Mouse (Mus musculus): ENCODE data around the gene Taok3. TPM values are rescaled to one million over a fixed set of nuclear protein-coding genes. Genes with fewer than 3 reads are reported as not detected.

Gene Taok3
- polyA plus RNA-seq, 1 experiment from 2014 or later: 14.3 TPM

- no peak overlapping the region for H3K9ac ChIP-seq
- ATAC-seq (ENCODE audit: insufficient number of reproducible peaks, insufficient read depth, low FRiP score, low TSS enrichment, low read depth): no peak
- H3K27me3 ChIP-seq: no peaks in the 10 kb centered on the region
- H3K4me3 ChIP-seq: no peak overlapping the region
- H3K36me3 ChIP-seq: peaks cover 4% of the 10 kb centered on the region; the same call in 1 of the 2 replicates
- no peak overlapping the region for H3K4me2 ChIP-seq
- H3K9me3 ChIP-seq: no peaks in the 10 kb centered on the region
- H3K4me1 ChIP-seq: no peaks in the 10 kb centered on the region
- 91% methylated on average over 14 of the region's 14 CpGs for WGBS
- no peak overlapping the region for H3K27ac ChIP-seq
These were observed 152.0 kb downstream of the Taok3 start for GRCm38 (mm10) chr5:117271945-117272344.

GRCm38 (mm10) chr5:117274817-117275216, 154.9 kb downstream of the Taok3 start:
- H3K4me1 ChIP-seq: no peaks in the 10 kb centered on the region
- no peak overlapping the region for H3K4me3 ChIP-seq
- ATAC-seq (ENCODE audit: insufficient number of reproducible peaks, insufficient read depth, low FRiP score, low TSS enrichment, low read depth): no peak
- no peak overlapping the region for H3K4me2 ChIP-seq
- peaks cover 11% of the 10 kb centered on the region; the same call in 1 of the 2 replicates for H3K36me3 ChIP-seq
- H3K9ac ChIP-seq: no peak overlapping the region
- H3K9me3 ChIP-seq: no peaks in the 10 kb centered on the region
- H3K27me3 ChIP-seq: no peaks in the 10 kb centered on the region
- H3K27ac ChIP-seq: no peak overlapping the region
- 72% methylated on average over 5 of the region's 5 CpGs for WGBS

GRCm38 (mm10) chr5:117277784-117278183, 157.9 kb downstream of the Taok3 start:
- H3K27ac ChIP-seq: no peak overlapping the region
- H3K4me1 ChIP-seq: no peaks in the 10 kb centered on the region
- no peak overlapping the region for H3K4me2 ChIP-seq
- ATAC-seq (ENCODE audit: insufficient number of reproducible peaks, insufficient read depth, low FRiP score, low TSS enrichment, low read depth): no peak
- H3K9ac ChIP-seq: no peak overlapping the region
- 95% methylated on average over 6 of the region's 6 CpGs for WGBS
- H3K27me3 ChIP-seq: no peaks in the 10 kb centered on the region
- no peak overlapping the region for H3K4me3 ChIP-seq
- H3K36me3 ChIP-seq: peaks cover 26% of the 10 kb centered on the region
- no peaks in the 10 kb centered on the region for H3K9me3 ChIP-seq

- H3K4me2 ChIP-seq: no peak overlapping the region
These were observed 159.1 kb downstream of the Taok3 start for GRCm38 (mm10) chr5:117278809-117279668.

GRCm38 (mm10) chr5:117279669-117280050, 159.7 kb downstream of the Taok3 start:
- H3K4me2 ChIP-seq: no peak overlapping the region
- H3K4me1 ChIP-seq: peaks cover 5% of the 10 kb centered on the region; the same call in 1 of the 2 replicates
- no peak overlapping the region for H3K27ac ChIP-seq
- no peaks in the 10 kb centered on the region for H3K9me3 ChIP-seq
- no peak overlapping the region for H3K4me3 ChIP-seq
- no peak overlapping the region for H3K9ac ChIP-seq
- no peak for ATAC-seq (ENCODE audit: insufficient number of reproducible peaks, insufficient read depth, low FRiP score, low TSS enrichment, low read depth)
- WGBS: 72% methylated on average over 4 of the region's 4 CpGs
- H3K27me3 ChIP-seq: no peaks in the 10 kb centered on the region
- peaks cover 41% of the 10 kb centered on the region for H3K36me3 ChIP-seq

More at GRCm38 (mm10) chr5:117278809-117279668, 159.1 kb downstream of the Taok3 start:
- Histone ChIP-seq H3K27me3 (no peaks in the 10 kb centered on the region), H3K9ac (no peak overlapping the region), H3K27ac (no peak overlapping the region), H3K4me3 (no peak overlapping the region), H3K4me1 (no peaks in the 10 kb centered on the region), H3K9me3 (no peaks in the 10 kb centered on the region), H3K36me3 (peaks cover 35% of the 10 kb centered on the region)
- 85% methylated on average over 15 of the region's 15 CpGs for WGBS
- ATAC-seq (ENCODE audit: insufficient number of reproducible peaks, insufficient read depth, low FRiP score, low TSS enrichment, low read depth): no peak

- Histone ChIP-seq H3K4me3 (no peak overlapping the region), H3K27me3 (no peaks in the 10 kb centered on the region), H3K9me3 (no peaks in the 10 kb centered on the region), H3K4me1 (peaks cover 23% of the 10 kb centered on the region), H3K4me2 (no peak overlapping the region), H3K9ac (no peak overlapping the region), H3K27ac (no peak overlapping the region), H3K36me3 (peaks cover 53% of the 10 kb centered on the region)
- 93% methylated on average over 10 of the region's 10 CpGs for WGBS
- no peak for ATAC-seq (ENCODE audit: insufficient number of reproducible peaks, insufficient read depth, low FRiP score, low TSS enrichment, low read depth)
These were observed 161.6 kb downstream of the Taok3 start for GRCm38 (mm10) chr5:117281536-117281935.

GRCm38 (mm10) chr5:117282360-117282759, 162.4 kb downstream of the Taok3 start:
- Histone ChIP-seq H3K27ac (no peak overlapping the region), H3K36me3 (peaks cover 53% of the 10 kb centered on the region), H3K9me3 (no peaks in the 10 kb centered on the region), H3K9ac (no peak overlapping the region), H3K4me1 (peaks cover 23% of the 10 kb centered on the region), H3K4me2 (no peak overlapping the region), H3K4me3 (no peak overlapping the region), H3K27me3 (no peaks in the 10 kb centered on the region)
- 86% methylated on average over 8 of the region's 8 CpGs for WGBS
- no peak for ATAC-seq (ENCODE audit: insufficient number of reproducible peaks, insufficient read depth, low FRiP score, low TSS enrichment, low read depth)

- Histone ChIP-seq H3K27ac (no peak overlapping the region), H3K36me3 (peaks cover 46% of the 10 kb centered on the region), H3K9me3 (no peaks in the 10 kb centered on the region), H3K9ac (no peak overlapping the region), H3K27me3 (no peaks in the 10 kb centered on the region), H3K4me1 (peaks cover 32% of the 10 kb centered on the region), H3K4me2 (0 out of 2 replicates have a peak overlapping the region, but pooled peaks have one; percentile 0), H3K4me3 (no peak overlapping the region)
- WGBS: 76% methylated on average over 9 of the region's 9 CpGs
- no peak for ATAC-seq (ENCODE audit: insufficient number of reproducible peaks, insufficient read depth, low FRiP score, low TSS enrichment, low read depth)
These were observed 164.1 kb downstream of the Taok3 start for GRCm38 (mm10) chr5:117284029-117284428.

GRCm38 (mm10) chr5:117284682-117285081, 164.8 kb downstream of the Taok3 start:
- Histone ChIP-seq H3K9me3 (no peaks in the 10 kb centered on the region), H3K4me3 (no peak overlapping the region), H3K36me3 (peaks cover 46% of the 10 kb centered on the region), H3K9ac (no peak overlapping the region), H3K4me1 (peaks cover 32% of the 10 kb centered on the region), H3K27me3 (no peaks in the 10 kb centered on the region), H3K4me2 (0 out of 2 replicates have a peak overlapping the region, but pooled peaks have one; percentile 0), H3K27ac (no peak overlapping the region)
- no peak for ATAC-seq (ENCODE audit: insufficient number of reproducible peaks, insufficient read depth, low FRiP score, low TSS enrichment, low read depth)
- WGBS: 76% methylated on average over 7 of the region's 7 CpGs

GRCm38 (mm10) chr5:117285266-117285665, 165.3 kb downstream of the Taok3 start:
- H3K4me3 ChIP-seq: no peak overlapping the region; the same call in 1 of the 2 replicates
- H3K9ac ChIP-seq: no peak overlapping the region
- H3K4me2 ChIP-seq: peak overlapping the region; percentile 73; the same call in 1 of the 2 replicates
- WGBS: 48% methylated on average over 3 of the region's 4 CpGs
- ATAC-seq (ENCODE audit: insufficient number of reproducible peaks, insufficient read depth, low FRiP score, low TSS enrichment, low read depth): no peak
- H3K36me3 ChIP-seq: peaks cover 46% of the 10 kb centered on the region
- no peaks in the 10 kb centered on the region for H3K9me3 ChIP-seq
- H3K4me1 ChIP-seq: peaks cover 32% of the 10 kb centered on the region
- no peak overlapping the region; the same call in 1 of the 2 replicates for H3K27ac ChIP-seq
- H3K27me3 ChIP-seq: no peaks in the 10 kb centered on the region

- Histone ChIP-seq H3K4me3 (peak overlapping the region; percentile 83), H3K9me3 (no peaks in the 10 kb centered on the region; the same call in 1 of the 2 replicates), H3K4me1 (peaks cover 32% of the 10 kb centered on the region), H3K9ac (peak overlapping the region; percentile 86), H3K4me2 (peak overlapping the region; percentile 73), H3K36me3 (peaks cover 41% of the 10 kb centered on the region), H3K27me3 (no peaks in the 10 kb centered on the region), H3K27ac (0 out of 2 replicates have a peak overlapping the region, but pooled peaks have one; percentile 84)
- ATAC-seq (ENCODE audit: insufficient number of reproducible peaks, insufficient read depth, low FRiP score, low TSS enrichment, low read depth): no peak
- 36% methylated on average over 3 of the region's 3 CpGs for WGBS
These were observed 166.4 kb downstream of the Taok3 start for GRCm38 (mm10) chr5:117286286-117286685.

All from embryonic facial prominence, embryonic 13.5 days (tissue).